Mouse (Mus musculus) adrenal gland, postnatal 25 days (tissue): ENCODE data around the gene Pla2g2d. TPM values are rescaled to one million over a fixed set of nuclear protein-coding genes. Genes with fewer than 3 reads are reported as not detected.

Experiments
- DNase-seq: peaks from one replicate; pipeline ENCODE4 v3.0.0; 2021; ENCODE audit warnings: mixed read lengths
- total RNA-seq: library from RNA; stranded (reverse); gene quantifications from 2 replicates; pipeline ENCODE4 v1.2.3, GENCODE M21; 2021

The Pla2g2d gene
- total RNA-seq, 1 experiment from 2014 or later, result 2.8 TPM

DNA sequence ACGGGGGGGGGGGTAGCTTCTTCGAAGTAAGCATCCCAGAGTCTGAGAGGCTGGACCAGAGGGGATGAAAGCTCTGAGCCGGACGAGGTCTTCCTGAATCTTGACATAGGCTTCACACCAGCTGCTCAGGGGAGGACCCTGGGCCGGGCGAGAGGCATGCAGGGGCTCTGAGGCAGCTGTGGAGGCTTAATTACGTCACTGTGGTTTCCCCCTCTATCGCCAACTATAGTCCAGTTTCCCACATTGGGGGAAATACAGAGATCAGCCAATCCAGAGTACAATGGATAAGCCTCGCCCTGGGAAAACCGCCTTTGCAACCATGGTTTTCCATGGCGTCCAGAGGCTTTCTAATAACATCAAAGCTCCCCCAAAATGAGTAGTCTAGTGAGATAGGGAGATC, 51.6 kb downstream of the Pla2g2d start:
- DNase-seq, result no peak

Other genes starting within 250 kb of the Pla2g2d start
- not detected in 2 replicates for gene Vwa5b1, start 139.9 kb upstream of the Pla2g2d start, total RNA-seq
- gene Pla2g2c, start 50.9 kb upstream of the Pla2g2d start, total RNA-seq, result 0.24 TPM in 1 of 2 replicates, not detected in the other
- gene Ubxn10, start 38.6 kb upstream of the Pla2g2d start, total RNA-seq, result 1.1 and 2.0 TPM in 2 replicates
- 19.2 and 21.7 TPM in 2 replicates for gene Pla2g2f, start 18.1 kb upstream of the Pla2g2d start, total RNA-seq
- gene Pla2g5, start 87.7 kb downstream of the Pla2g2d start, total RNA-seq, result 10.5 and 17.1 TPM in 2 replicates
- gene Gm13030, start 98.2 kb downstream of the Pla2g2d start, total RNA-seq, result not detected in 2 replicates
- gene Pla2g2e, start 102.2 kb downstream of the Pla2g2d start, total RNA-seq, result 1.5 TPM in 1 of 2 replicates, not detected in the other
- 11.7 and 13.5 TPM in 2 replicates for gene Otud3, start 138.2 kb downstream of the Pla2g2d start, total RNA-seq
- gene Rnf186, start 191.4 kb downstream of the Pla2g2d start, total RNA-seq, result not detected in 2 replicates
- gene Tmco4, start 197.2 kb downstream of the Pla2g2d start, total RNA-seq, result 16.0 and 16.7 TPM in 2 replicates